Mouse (Mus musculus) embryo, embryonic 10.5 days (tissue): ENCODE measurements around the gene Adarb1.
A peak's percentile ranks its signal among the peaks of the same experiment; 100 is the strongest.

Source experiments
- DNase-seq: peaks from one replicate; pipeline ENCODE4 v3.0.0-alpha.2; 2015; ENCODE audit warnings: low spot score

Adarb1 gene

DNA sequence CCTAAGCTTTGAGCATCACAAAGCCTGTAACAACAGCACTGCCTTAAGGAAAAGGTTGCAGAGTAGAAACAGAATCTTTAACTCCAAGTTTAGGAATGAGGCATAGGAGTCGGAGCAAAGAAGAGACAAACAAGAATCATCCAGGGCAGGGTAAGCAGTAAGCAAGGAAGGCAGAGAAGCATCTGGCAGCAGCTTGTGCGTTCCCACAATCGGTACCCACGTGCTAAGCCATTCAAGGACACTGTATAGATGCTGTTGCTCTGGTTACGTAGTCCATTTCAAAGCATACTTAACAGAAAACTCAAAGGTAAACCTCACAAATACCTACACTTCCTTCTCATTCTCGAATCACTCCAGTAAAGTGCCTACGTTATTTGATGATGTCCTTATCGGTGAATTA is 35.0 kb downstream of the Adarb1 start:
- no peak for DNase-seq

DNA sequence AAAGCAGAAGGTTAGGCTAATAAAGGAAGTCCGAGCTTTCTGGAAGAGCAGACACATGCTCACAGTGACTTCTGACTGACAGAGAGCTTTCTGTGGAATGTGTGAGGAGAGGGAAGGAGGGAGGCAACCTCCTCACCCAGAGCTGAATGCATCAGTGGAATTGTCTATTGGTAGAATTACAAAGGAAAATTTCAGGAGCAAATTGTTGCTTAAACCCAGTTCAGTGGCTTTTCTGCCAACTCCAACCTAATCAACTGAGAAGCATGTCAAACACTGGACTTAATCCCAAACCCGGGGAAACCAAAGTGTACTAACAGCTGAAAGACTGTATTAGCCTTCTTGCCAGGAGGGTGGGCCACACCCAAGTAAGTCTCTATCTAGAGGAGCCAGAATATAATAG is 36.9 kb downstream of the Adarb1 start:
- no peak for DNase-seq

DNA sequence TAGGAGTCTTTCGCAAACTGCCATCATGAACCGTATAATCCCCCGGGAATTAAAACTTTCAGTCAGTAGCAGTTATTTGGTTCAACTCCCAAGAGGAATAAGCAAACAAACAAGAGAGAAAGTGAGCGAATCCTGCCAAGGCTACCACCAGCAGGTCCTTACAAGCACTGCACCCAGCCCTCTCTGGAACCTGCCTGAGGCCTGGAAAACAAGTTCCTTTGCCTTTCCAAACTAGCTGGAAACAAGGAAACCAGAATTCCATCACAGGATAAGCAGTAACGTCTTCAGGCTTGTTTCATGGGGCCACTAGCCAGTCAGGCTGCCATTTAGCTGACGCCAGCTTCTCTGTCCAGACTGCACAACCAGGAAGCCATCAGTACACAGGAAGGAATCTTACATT is 37.4 kb downstream of the Adarb1 start:
- no peak for DNase-seq

DNA sequence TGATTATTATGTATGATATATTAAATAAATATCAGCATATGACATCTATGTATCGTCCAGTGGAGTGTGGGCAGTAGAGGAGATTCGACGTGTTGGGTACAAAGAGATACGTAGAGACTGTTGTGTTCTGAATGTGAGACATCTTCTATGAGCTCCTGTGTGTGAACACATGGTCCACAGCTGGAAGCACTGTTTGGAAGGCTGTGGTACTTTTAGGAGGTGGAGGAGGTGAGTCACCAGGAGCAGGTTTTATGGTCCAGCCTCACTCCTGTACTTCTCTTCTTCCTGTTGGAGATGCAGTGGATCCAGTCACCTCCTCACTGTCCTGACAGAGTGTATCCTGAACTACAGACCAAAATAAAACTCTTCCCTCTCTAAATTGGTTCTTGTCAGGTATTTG is 38.9 kb downstream of the Adarb1 start:
- DNase-seq: no peak

DNA sequence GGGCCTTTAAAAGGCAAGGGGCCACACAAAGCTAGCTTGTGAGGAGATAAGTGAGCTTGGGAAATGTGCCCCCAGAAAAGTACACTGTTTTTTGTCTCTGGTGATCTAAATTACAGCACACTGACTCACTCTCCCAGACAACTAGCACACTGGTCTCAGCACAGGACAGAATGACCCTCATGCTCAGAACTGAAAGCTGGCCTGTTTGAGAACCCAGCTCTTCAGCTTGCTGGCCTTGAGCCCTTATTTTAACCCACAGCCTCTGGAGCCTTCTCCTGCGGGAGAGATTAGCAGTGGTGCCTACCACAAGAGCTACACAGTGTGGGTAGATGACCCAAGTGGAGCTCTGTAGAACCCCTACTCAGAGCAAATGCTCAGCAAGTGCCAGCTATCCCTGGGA is 42.0 kb downstream of the Adarb1 start:
- DNase-seq: no peak

DNA sequence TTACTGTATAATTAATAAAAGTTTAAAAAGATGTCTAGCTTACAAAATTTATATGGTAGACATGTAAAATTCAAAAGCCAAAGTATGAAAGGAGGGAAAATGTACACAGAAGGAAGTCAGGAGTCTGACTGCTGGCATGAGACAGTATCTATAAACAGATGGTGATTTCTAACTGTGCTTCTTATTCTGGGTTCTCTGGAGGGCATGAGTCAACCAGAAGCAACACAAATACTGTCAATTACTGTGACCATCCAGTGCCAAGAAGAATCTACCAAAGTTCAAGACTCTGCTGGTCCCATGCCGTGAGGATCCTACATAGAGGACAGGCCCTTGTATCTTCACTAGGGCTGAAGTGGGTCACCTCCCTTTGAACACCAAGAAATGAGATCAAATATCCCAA is 43.1 kb downstream of the Adarb1 start:
- no peak for DNase-seq

DNA sequence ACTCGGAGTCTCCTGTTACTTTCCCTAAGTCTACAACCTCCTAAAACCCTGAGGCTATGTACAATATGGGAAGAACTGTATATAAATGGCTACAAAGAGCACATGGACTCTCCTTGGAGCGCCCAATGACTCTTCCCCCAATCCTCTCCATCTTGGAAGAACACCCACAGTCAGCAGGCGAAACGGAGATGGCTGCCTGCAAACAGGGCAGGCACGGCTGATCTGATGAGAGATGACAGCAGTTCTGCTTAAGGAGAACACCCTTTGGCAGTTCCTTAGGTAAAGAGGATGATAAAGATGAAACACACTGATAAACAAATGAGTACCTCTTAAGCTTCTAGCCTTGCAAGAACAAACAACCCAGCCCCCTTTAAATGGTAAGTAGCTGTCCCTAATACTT is 43.7 kb downstream of the Adarb1 start:
- no peak for DNase-seq

DNA sequence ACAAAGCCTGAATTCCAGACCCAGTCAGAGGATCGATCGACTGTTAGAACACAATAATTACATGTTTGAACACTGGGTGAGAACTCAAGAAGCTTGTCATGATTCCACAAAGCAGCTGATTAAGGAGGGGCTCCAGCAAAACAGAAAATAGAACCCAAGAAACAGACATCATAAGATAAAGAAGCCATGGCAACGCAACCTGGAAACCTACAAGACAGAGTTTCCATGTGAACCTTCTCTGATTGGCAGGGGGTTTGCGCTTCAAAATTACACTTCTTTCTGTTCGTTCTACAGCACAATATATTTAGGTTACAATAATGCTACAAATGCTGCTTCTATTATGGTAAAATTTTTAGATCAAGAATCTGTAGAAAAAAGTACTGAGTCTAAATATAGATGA is 47.9 kb downstream of the Adarb1 start:
- DNase-seq: no peak

DNA sequence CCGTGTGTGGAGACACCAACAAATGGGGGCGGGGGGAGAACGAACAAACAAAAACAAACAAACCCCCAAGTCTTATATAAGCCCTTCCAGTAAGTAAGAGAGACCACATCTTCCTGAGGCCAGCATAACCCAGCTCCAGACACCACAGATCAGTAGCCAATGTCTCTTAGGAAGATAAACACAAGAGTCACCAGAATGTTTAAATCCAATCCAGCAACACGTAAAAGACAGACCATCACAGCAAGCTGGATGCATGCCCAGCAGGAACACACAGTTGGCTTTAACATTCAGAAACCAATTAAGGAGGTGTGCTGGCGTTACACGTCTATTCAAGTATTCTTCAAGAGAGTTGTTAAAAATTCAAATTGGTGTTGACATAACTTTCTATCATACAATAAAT is 50.1 kb downstream of the Adarb1 start:
- no peak for DNase-seq

DNA sequence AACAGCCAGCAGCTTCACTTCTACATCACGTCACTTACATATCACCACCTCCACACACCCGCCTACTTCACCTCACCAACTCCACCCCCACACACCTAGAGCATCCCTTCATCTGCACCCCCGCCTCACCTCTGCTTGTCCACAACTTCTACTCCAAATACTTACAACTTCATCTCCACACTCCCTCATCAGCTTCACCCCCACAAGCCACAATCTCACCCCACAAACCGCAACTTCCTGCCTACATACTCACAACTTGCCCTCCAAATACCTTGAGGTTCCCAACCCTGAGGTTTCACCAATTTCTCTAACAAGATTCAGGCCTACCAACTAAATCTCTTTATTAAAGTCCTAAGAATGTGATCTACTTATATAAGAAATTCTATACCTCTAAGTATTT is 51.1 kb downstream of the Adarb1 start:
- DNase-seq: no peak

DNA sequence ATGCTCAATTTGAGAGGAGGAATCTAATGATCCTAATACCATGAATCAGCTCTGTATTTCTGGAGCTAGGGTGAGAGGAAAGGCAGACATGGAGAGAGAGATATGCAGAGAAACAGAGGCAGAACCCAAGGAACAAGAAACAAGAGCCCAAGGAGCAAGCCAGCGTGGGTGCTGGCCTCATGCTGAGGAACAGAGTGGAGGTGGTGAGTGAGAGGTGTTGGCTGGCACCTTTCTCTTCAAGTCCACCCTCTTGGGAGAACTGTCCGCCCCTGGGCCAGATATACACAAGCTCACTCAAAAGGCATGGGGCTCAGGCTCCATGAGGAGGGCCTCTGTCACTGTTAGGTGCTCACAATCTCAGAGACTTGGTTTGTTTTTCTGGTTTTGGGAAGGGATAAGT is 52.9 kb downstream of the Adarb1 start:
- DNase-seq: no peak

DNA sequence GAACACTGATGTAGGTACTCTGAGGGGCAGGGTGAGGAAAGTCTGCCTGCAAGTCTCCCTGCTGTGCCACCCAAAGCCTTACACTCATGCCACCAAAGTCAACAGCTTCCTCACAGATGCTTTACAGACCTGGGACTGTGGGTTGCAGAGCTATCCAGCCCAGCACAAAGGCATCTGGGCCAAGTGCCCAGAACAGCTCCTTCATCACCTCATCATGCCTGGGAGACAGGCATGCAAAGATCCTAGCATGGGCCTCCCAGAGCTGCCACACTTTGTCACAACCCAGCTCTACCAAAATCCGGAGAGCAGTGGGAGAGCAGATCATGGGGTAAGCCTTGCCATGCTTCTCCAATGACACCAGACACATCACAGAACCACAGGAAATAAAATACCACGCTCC is 57.6 kb downstream of the Adarb1 start:
- DNase-seq: no peak

DNA sequence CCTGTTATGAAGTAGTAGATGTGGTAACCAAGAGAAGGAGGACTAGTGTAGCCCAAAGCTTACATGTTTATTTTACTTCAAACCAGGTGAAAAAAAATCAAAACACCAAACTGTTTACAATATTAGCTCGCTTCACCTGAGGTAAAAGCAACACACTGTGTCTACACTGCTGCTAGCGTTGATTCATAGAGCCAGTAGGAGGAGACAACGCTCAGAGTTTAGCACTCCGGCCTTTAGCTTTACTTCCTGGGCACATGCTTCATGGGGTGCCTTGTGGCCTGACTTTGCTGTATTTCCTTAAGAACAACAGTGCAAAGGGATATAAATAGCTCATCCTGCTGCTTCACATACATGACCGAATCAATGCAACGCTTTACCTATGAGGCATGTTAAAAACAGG is 60.1 kb downstream of the Adarb1 start:
- DNase-seq: no peak

DNA sequence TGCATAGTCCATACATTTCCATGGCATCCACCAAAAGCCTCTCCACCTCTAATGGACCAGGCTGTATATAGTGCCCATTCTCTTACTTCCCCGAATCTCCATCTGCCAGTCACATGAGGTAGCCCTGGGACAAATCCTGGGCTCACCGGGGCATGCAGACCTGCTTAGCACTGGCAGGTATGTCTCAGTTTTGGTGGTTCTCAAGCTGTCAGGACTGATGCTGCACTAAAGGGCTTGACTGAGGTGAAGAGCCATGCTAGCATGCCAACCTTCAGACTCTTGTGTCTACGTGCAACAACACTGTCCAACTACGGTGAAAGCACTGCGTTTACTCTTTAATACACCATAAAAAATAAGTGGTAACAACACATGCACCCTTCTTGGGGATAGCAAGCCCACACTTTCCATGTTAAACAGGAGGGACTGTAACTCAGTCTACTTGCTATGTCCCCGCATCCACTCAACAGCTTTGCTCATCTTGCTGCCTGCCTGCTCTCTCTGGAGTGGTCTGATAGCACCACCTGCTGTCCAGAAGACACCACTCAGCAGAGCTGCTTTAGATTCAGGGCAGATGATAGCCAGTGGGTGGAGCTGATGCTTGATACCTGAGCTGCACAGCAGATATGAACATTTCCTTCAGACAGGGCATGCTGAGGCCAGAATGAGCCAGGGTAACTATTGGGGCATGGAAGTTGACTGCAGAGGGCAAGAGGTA is 64.9 kb downstream of the Adarb1 start:
- peak; percentile 85 for DNase-seq

DNA sequence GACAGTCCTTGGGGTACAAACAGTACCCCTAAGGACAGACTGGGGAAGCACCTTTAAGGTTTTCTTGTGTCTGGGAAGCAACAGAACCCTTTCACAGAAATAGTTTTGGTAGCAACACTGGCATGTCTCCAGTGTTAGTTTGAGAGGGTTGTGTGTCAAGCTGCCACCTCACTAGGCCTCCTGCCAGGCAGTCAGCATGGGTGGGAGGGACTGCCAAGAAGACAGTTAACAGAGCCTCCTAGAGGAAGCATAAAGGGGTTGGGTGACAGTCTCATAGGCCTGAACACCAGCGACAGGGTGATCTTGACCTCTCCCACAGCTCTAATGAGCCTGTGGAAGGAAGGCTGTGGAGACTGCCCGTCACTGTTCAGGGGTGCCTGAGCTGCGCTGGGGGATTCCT is 75.2 kb downstream of the Adarb1 start:
- no peak for DNase-seq

DNA sequence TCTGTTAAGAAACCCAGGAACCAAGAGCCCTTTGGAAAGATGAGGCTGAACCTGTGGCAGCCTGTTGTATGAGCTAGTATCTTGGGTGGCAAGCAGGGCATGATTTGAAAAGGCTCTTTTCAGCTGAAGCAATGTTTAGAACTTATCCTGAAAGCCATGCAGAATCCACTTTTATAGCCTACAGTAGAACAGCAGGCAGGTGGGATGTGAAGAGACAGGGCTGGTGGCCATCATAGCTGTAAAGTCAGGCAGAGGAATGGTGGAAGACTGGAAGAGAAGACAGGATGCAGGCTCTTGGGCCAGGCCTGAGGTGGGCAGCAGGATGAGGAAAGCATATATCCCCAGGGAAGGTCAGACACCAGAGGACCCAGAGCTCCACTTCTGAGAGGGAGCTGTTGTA is 76.4 kb downstream of the Adarb1 start:
- DNase-seq: no peak

DNA sequence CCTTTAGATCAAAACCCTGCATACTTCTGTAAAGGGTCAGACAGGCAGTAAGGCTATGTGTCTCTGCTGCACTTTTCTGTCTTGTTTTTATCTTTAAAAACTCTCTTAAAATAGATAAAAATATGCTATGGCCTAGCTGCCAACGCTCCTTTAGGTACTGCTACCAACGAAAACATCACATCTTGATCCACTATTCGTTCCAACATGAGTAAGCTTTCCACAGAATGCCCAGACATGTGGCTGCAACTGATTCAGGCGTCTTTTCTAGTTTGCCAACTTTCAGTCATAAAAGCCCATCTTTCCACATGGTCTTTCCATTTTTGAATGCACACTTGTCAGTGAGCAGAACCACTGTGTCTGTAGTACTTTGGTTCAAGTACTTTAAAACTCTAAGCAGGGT is 77.0 kb downstream of the Adarb1 start:
- DNase-seq: no peak

DNA sequence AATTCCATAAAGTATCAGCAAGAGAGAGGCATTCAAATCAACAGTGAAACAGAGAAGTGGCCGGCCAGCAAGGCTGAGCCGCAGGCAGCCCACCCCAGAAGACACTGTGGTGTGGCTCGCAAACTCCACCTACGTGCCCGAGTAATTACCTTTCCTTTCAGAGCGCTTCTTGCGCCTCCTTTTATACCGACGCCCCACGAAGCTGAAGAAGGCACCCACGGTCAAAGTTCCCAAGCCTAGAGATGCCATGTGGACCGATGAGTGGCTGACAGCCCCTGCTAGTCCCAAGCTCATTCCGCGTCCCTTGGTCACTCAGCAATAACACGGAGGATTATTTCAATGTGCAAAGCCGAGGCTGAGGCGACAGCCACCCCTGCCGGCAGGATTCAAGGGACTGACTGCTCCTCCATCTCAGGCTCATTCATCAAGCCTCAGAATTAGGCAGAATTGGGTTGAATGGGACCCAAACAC is 78.2 kb downstream of the Adarb1 start:
- peak; percentile 66 for DNase-seq

DNA sequence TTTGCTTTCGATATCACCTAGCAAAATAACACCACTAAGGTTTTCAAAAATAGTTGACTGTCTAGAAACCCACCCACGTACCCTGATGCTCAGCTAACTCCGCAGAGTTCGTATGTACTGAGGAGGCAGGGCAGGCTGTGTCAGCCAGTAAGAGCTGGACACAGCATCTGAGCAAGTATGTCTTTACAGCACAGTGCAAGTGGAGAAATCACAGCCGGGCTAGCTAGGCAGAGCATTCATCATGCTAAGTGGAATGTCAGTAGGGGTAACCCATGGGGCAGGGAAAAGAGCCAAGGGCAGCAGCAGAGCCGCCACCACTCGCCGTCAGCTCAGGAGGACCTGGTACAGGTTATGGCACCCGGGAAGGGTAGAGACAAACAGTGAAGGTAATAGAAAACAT is 84.6 kb downstream of the Adarb1 start:
- DNase-seq: peak; percentile 19

DNA sequence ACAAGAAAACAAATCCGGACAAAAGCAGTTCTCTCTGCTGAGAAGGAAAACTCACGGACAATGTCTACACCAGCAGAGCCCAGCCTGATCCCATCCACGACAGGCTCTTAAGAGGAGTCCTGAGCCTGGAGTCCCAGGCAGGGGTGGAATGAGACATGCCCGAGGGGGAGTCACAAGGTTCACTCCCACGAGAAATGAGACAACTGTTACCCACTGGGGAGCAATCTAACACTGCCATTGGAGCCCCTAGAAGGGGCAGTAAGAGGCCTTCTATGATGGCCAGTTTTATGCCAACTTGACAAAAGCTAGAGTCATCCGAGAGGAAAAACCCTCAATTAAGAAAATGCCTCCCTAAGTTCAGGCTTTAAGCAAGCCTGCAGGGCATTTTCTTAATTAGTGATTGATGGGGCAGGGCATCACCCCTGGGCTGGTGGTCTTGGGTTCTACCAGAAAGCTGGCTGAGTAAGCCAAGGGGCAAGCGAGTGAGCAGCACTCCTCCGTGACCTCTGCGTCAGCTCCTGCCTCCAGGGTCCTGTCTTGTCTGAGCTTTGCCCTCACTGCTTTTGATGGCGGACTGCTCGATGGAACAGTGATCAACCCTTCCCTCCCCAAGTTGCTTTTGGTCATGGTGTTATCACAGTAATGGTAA is 88.5 kb downstream of the Adarb1 start:
- no peak for DNase-seq

DNA sequence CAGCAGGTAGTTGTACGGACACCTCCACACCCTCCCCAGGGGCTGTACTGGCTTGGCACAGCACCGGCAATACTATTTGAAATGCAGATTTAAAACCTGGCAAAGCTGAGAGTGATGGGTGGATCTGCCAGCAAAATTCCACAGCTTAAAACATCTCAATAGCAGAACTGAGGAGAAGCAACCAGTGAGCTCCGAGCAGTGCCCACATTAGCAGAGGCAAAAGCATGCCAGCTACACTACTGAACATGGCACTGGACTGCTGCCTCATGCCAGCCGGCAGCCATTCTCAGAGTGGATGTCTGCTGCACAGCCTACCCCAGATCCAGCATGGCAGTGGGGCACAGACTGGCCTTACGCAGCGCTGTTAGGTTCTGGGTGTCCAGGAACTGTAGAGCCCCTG is 93.4 kb downstream of the Adarb1 start:
- DNase-seq: no peak

DNA sequence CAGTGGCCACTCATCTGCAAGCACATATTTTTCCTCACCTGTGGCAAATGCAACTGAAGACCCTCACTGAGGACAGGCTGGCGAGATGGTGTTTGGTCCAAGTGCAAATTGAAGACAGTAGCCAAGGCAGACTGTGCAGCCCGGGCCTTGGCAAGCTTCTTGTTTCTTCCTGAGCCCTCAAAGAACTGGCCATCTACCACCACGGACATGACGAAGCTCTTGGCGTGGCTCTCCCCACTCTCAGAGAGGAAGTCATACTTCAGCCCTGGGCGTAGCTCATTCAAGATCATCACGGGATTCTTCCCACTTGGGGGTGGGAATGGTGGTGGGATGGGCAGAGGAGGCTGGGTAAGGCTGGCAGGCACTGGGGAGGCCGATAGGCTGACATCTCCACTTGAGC is 96.5 kb downstream of the Adarb1 start:
- no peak for DNase-seq

DNA sequence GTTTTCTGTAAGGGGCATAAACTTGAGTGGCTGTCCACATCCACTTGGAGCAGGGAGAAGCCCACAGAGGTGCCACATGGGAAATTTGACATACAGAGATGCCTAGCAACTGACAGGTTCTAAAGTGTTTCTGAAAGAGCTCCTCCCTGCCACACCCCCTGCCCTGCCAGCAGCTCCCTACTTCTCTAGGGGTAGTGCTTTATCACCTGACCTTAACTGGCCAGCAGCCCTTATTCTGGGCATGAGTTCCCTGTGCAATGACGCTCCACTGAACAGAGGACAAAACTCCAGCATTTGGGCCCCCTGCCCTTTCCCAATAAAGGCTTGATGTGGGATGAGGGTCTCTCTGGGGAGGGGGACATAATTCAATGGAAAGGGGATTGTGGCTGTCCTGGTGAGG is 97.1 kb downstream of the Adarb1 start:
- no peak for DNase-seq

DNA sequence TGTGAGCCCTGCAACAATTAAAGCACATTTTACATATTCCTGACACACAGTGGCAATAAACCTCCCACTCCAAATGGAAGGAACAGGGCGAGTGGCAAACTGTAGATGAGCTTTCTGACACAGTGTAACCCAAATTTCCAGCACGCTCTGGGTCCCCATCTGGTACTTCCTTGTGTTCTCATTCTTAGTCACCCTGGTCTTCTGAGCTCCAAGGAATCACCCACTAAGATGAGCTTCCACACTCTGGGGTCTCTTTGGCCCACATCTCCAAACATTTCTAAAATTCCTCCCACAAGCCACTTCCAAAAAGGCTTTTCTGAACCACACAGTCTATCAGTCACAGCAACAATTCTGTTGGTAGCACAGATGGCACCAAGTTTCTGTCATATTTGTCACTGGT is 102.4 kb downstream of the Adarb1 start:
- no peak for DNase-seq
